Mouse (Mus musculus) heart, embryonic 14.5 days (tissue): Measurements from ENCODE around the gene Wdr73. TPM values are rescaled to one million over a fixed set of nuclear protein-coding genes. Genes with fewer than 3 reads are reported as not detected.

Source experiments
- ATAC-seq: fragments of 200-750 bp; cut with Nextera tagmentation; 2 replicates; pipeline ENCODE4 v1.8.0; 2017; ENCODE audit warnings: low read depth, moderate TSS enrichment; ENCODE audit not compliant: insufficient number of reproducible peaks, insufficient read depth, low FRiP score
- H3K27ac ChIP-seq, 2 experiments: fragments of 200-500 bp in 1 of 2; fragments of 300-500 bp in 1 of 2; sonication (generic) in 1 of 2; replicated peaks in 1 of 2; 2 replicates each; pipeline ENCODE4 v1.5.1; 2012 to 2014; ENCODE audit warnings: low read depth in 2 of 2, low read length in 2 of 2, control low read depth in 1 of 2, mild to moderate bottlenecking in 1 of 2, mixed read lengths in 1 of 2; ENCODE audit not compliant: control insufficient read depth in 1 of 2, insufficient read depth in 1 of 2
- H3K27me3 ChIP-seq: fragments of 300-500 bp; sonication (generic); 2 replicates; pipeline ENCODE4 v1.6.1; 2014; ENCODE audit warnings: mild to moderate bottlenecking, low read length, control low read depth; ENCODE audit not compliant: control insufficient read depth, insufficient read depth
- H3K36me3 ChIP-seq: fragments of 300-500 bp; sonication (generic); 2 replicates; pipeline ENCODE4 v1.6.1; 2014; ENCODE audit warnings: mild to moderate bottlenecking, control low read depth, low read length, mixed read lengths; ENCODE audit not compliant: control insufficient read depth, insufficient read depth
- H3K4me1 ChIP-seq, 2 experiments: fragments of 200-500 bp in 1 of 2; fragments of 300-500 bp in 1 of 2; sonication (generic) in 1 of 2; 2 replicates each; pipeline ENCODE4 v1.6.1; 2012 to 2014; ENCODE audit warnings: low read length in 2 of 2, control low read depth in 1 of 2, mixed read lengths in 1 of 2; ENCODE audit not compliant: control insufficient read depth in 2 of 2, insufficient read depth in 2 of 2
- H3K4me2 ChIP-seq: fragments of 300-500 bp; sonication (generic); 2 replicates; pipeline ENCODE4 v1.6.1; 2014; ENCODE audit warnings: mild to moderate bottlenecking, low read length
- H3K4me3 ChIP-seq, 2 experiments: fragments of 200-500 bp in 1 of 2; fragments of 300-500 bp in 1 of 2; sonication (generic) in 1 of 2; 2 replicates each; pipeline ENCODE4 v1.5.1; 2012 to 2014; ENCODE audit warnings: low read length in 2 of 2, mild to moderate bottlenecking in 2 of 2, control low read depth in 1 of 2, low read depth in 1 of 2, moderate library complexity in 1 of 2; ENCODE audit not compliant: control insufficient read depth in 1 of 2, insufficient read depth in 1 of 2
- H3K9ac ChIP-seq: fragments of 300-500 bp; sonication (generic); 2 replicates; pipeline ENCODE4 v1.6.1; 2014; ENCODE audit warnings: mild to moderate bottlenecking, low read length
- H3K9me3 ChIP-seq: fragments of 300-500 bp; sonication (generic); 2 replicates; pipeline ENCODE4 v1.6.1; 2016; ENCODE audit warnings: low read length, control low read depth; ENCODE audit not compliant: control insufficient read depth
- WGBS: fragments of 180-500 bp; shearing (Covaris S2); extraction: QIAGEN DNeasy Blood & Tissue Kit; methylation state at CpG from one replicate; pipeline ENCODE4 v1.1.7; 2014; 5-methylcytosine and 5-hydroxymethylcytosine counted together
- polyA plus RNA-seq: library from polyadenylated mRNA; unstranded; fragments of >200 nt; fragmentation: Nextera tagmentation; extraction: Ambion mirVana; gene quantifications from 2 replicates; pipeline ENCODE4 v1.2.1, GENCODE M21; 2014

Wdr73 gene
- polyA plus RNA-seq, 1 experiment from 2014 or later, result 16.0 TPM

- H3K4me1 ChIP-seq, result no peaks in the 10 kb centered on the region; a peak in 1 of 4 replicates
- H3K9me3 ChIP-seq, result no peaks in the 10 kb centered on the region
- no peak overlapping the region for H3K9ac ChIP-seq
- no peak overlapping the region for H3K4me3 ChIP-seq
- no peaks in the 10 kb centered on the region for H3K27me3 ChIP-seq
- H3K4me2 ChIP-seq, result no peak overlapping the region
- H3K27ac ChIP-seq, result no peak overlapping the region
- H3K36me3 ChIP-seq, result no peaks in the 10 kb centered on the region
- 88% methylated on average over 1 of the region's 1 CpGs for WGBS
- ATAC-seq, result no peak
Observed at GRCm38 (mm10) chr7:80843176-80843575, 57.9 kb downstream of the Wdr73 start.

- H3K27me3 ChIP-seq, result no peaks in the 10 kb centered on the region
Observed at GRCm38 (mm10) chr7:80842132-80842531, 58.9 kb downstream of the Wdr73 start.

DNA sequence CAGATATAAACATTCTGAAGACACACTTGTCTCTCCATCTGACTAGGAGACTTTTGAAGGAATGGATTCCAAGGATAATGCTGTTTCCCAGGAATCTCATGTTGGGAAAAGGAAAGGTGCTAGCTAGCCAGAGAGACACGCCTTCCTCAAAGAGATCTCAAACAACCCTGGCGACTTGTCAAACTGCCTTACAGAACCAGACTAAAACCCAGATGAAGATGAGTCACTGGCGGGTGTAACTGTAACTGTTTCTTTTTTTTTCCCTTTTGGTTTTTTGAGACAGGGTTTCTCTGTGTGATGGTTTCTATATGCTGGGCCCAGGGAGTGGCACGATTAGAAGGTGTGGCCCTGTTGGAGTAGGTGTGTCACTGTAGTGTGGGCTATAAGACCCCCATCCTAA is 60.1 kb downstream of the Wdr73 start:
- H3K27ac ChIP-seq, result no peak overlapping the region
- no peak for ATAC-seq
- H3K9me3 ChIP-seq, result no peaks in the 10 kb centered on the region
- H3K4me3 ChIP-seq, result no peak overlapping the region
- H3K4me1 ChIP-seq, result peaks cover 0 to 6% of the 10 kb centered on the region in 2 experiments; a peak in 2 of 4 replicates
- H3K4me2 ChIP-seq, result no peak overlapping the region
- H3K36me3 ChIP-seq, result no peaks in the 10 kb centered on the region
- no peaks in the 10 kb centered on the region for H3K27me3 ChIP-seq
- WGBS, result 79% methylated on average over 4 of the region's 4 CpGs
- no peak overlapping the region for H3K9ac ChIP-seq

More at GRCm38 (mm10) chr7:80842132-80842531, 58.9 kb downstream of the Wdr73 start:
- H3K9ac ChIP-seq, result no peak overlapping the region
- no peak overlapping the region for H3K4me2 ChIP-seq
- no peaks in the 10 kb centered on the region for H3K36me3 ChIP-seq
- H3K4me3 ChIP-seq, result no peak overlapping the region
- no peak for ATAC-seq
- no peak overlapping the region for H3K27ac ChIP-seq
- peaks cover 0 to 6% of the 10 kb centered on the region in 2 experiments; a peak in 2 of 4 replicates for H3K4me1 ChIP-seq
- H3K9me3 ChIP-seq, result no peaks in the 10 kb centered on the region
- WGBS, result 67% methylated on average over 5 of the region's 5 CpGs

Other genes with a start within 250 kb of the Wdr73 start
- gene Crtc3, start 212.4 kb downstream of the Wdr73 start, polyA plus RNA-seq, result 16.2 and 18.5 TPM in 2 replicates
- gene Iqgap1, start 75.3 kb downstream of the Wdr73 start, polyA plus RNA-seq, result 39.4 and 40.0 TPM in 2 replicates
- 1.6 and 1.8 TPM in 2 replicates for gene Zscan2, start 40.3 kb downstream of the Wdr73 start, polyA plus RNA-seq
- gene Nmb, start 3.8 kb upstream of the Wdr73 start, polyA plus RNA-seq, result 4.6 and 5.3 TPM in 2 replicates
- gene Sec11a, start 46.5 kb upstream of the Wdr73 start, polyA plus RNA-seq, result 127 and 138 TPM in 2 replicates
- gene Zfp592, start 92.4 kb upstream of the Wdr73 start, polyA plus RNA-seq, result 10.2 and 10.4 TPM in 2 replicates
- gene Alpk3, start 156.3 kb upstream of the Wdr73 start, polyA plus RNA-seq, result 22.8 and 25.3 TPM in 2 replicates
- 0.07 and 0.11 TPM in 2 replicates for gene Slc28a1, start 213.5 kb upstream of the Wdr73 start, polyA plus RNA-seq